Mouse (Mus musculus) WW6 (cell line): ENCODE results near the gene Adarb1.

ENCODE experiments used
- DNase-seq: peaks from one replicate; pipeline ENCODE4 v3.0.0-alpha.2; 2013; ENCODE audit warnings: low read depth, low spot score

The Adarb1 gene

DNA sequence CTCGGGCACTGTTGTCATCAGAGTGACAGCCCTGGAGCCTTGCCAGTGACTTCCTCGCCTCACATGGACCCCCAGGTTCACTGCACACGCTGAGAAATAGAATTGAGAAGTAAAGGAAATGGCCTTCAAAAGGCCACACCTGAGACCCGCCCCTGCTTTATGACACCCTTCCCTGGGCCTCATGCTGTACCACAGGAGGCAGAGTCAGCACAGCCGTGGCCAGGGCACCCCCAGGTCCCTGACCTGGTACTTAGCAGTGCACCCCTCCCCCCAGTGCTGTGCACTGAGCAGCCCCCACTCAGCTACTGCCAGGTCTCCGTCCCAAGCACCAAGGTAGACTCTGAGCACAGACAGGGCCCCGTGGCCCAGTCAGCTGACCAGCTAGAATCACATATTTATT is 148.9 kb downstream of the Adarb1 start:
- DNase-seq, result no peak

DNA sequence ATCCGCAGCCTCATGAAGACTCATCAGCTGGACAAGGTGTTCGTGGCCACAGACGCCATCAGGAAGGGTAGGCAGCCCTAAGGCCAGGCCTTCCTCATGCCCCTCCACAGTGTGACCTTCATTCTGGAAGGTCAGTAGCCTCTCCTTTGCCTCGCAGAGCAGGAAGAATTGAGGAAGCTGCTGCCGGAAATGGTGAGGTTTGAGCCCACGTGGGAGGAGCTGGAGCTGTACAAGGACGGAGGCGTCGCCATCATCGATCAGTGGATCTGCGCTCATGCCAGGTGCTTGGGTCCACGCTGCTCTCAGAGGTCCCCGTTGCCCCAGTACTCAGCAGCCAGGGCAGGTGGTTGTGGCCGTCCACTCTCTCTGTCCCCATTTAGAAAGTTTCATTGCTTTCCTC is 151.0 kb downstream of the Adarb1 start:
- DNase-seq, result no peak

DNA sequence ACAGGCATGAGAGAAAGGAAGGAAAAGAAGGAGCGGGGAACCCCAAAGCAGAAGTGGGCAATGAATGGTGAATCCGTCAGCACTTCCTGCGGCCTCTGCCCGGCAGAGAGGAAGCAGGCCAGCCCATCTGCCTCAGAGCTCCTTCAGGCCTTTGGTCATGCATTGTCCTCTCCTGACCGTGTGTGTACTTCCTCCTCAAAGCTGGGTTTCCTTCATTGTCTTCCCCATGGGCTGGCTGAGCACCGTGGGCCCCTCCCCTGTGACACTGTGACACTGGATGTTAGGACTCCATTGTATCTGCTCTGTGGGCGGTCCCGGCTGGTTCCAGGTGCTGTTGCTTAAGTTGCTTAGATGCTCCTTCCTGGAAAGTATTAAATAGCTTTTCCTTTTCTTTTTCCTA is 151.8 kb downstream of the Adarb1 start:
- DNase-seq, result no peak

DNA sequence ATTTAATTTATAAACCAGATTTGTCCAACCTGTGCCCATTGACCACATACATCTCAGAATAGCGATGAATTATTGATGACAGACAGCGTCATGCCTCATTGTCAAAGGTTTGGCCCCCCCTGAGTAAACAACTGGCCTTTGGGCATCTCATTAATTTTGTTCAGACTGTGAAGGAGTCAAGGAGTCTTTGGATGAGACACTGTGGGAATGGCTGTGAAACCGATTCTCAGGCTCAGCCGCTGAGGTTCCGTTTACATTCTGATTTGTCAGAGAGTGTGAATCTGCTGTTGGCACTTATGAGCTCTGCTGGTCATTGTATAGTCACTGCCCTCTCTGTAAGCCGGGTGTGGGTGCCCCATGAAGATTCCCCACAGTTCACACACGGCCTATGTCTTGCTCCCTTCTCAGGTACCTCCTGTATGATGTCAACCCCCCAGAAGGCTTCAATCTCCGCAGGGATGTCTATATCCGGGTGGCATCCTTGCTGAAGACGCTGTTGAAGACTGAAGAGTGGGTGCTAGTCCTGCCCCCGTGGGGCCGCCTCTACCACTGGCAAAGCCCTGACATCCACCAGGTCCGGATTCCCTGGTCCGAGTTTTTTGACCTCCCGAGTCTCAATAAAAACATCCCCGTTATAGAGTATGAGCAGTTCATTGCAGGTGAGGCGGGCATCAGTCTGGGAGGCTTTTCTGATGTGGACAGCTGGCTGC is 157.7 kb downstream of the Adarb1 start:
- DNase-seq, result no peak

DNA sequence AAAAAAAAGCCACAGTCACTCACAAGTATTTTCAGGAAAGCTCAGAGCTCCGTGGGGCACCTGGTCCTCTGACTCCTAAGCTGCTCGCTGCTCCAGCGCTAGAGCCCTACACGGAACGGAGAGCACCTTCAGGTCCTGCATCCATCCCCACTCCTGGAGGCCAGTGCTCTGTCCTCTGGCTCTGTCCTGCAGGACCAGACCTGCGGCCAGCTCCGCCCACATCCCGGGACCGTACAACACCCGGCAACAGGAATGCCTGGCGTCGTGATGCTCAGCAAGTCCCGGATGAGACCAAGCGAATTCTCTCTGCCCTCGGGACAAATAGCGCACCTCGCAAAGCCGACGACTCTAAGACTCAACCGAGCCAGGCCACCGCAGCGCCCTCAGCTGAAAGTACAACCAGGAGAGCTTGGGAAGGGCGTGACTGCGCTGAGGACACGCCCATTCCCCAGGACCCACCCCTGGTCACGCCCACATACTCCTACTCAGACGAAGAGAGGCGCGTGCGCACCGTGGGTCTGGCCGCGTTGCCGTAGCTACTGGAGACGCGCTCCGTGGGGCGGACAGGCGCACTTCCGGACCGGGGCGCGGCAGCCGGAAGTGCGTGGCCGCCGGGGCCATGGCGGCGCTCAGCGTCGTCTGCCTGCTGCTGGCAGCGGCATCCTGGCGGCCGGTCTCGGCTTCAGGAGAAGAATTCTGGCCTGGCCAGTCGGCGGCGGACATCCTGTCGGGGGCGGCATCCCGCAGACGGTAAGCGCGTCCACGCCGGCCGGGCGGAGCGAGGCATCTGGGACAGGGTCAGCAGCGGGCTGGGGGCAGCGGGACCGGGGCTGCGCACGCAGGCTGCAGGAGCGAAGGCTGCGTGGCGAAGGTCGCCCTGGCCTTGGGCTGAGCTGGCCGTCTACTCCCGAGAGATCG is 159.1 kb downstream of the Adarb1 start, which contains the start of gene Pofut2:
Gene Pofut2 (plus strand): TSS at position 515 of the 918 bp plus-strand sequence.
- DNase-seq, result peak; percentile 96

DNA sequence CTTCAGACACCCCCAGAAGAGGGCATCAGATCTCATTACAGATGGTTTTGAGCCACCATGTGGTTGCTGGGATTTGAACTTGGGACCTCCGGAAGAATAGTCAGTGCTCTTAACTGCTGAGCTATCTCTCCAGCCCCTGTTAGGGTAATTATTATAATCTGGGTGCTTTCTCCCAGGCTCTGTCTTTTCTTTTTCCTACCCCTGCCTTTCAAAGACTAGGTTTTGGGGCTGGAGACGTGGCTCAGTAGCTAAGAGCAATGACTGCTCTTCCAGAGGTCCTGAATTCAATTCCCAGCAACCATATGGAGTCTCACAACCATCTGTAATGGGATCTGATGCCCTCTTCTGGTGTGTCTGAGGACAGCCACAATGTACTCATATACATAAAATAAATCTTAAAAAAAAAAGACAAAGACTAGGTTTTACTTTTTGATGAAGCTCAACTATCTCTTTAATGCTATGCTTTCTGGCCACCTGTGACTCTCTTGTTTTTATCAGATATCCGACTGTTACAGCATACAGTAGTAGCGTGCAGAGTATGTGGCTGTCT is 160.0 kb downstream of the Adarb1 start:
- DNase-seq, result no peak

DNA sequence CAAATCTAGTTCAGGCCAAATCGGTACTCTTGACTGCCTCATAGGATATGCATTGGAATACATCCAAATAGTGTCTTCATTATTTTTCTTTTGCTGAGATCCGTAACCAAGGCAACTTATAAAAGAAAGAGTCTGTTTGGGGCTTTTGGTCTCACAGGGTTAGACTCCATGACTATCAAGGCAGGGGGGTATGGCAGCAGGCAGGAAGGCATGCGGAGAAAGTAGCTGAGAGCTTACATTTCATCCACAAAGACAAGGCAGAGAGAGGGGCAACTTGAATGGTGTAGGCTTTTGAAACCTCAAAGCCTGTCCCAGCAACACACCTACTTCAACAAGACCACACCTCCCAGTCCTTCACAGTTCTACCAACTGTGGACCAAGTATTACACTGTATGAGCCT is 162.4 kb downstream of the Adarb1 start:
- DNase-seq, result no peak

DNA sequence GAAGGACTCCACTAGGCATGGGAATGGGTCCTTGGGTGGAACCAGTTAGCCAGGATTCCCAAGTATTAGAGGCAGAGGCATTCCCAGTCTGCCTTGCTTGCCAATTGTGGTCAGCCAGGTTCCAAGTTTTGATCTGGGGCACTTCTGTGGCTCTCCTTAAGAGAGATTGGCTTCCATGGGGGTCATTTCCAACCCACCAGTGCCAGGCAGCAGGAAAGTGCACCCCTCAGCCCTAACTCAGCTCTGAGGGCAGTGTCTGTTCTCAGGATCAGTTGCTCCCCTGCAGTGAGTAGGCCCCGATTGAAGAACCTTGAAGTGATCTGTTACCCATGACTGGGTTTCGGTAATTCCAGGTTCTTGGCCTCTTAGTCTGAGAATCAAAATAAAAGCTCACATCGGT is 162.8 kb downstream of the Adarb1 start:
- DNase-seq, result no peak

DNA sequence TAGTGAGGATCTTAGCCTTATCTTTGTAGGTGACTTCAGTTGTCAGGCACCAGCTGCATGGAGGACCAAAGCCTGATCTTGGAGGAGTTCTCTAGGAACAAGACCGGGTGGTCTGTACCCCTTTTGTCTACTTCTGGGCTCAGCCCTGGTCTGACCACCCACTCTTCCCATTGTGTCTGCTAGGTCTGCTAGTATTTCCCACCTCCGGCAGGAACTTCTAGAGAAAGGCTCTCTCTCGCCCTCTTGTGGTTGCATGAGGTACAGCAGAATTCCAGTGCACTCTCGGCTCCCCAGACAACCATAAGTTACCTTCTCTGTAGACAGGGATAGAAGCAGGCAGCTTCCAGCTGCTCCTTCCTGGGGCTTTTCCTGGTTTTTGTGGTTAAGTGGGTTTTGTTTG is 165.3 kb downstream of the Adarb1 start:
- peak; percentile 69 for DNase-seq

DNA sequence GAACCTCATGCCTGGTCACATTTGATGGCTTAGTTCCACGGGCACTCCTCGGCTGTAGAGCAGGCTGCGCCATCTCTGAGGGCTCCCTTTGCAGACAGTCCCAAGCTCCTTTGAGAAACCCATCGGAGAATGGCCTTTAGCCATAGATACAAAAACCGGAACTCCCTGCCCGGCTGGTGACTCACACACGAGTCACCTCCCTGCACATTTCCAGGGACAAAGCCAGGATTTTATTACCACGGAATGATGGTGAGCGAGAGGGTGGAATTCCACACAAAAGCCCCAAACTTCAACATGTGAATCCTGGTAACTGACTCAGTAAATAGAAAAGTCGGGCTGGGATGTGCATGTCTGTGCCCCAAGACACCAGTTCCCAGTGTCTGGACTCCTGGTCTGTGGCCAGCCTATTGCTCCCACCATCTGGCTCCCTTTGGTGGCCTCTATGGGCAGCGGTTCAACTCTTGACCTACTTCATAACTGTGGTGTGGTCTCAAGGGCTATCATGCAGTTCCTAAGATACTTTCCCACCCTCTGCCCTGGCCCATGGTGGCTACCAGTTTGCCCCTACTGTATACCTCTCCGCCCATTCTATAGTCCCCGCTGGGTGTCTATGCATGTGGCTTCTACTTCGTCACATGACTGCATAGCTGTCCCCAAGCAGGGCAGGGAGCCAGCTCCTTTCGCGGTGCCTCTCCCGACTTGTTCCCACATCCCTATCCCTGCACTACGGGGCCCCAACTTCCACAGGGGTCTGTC is 166.1 kb downstream of the Adarb1 start:
- DNase-seq, result no peak

DNA sequence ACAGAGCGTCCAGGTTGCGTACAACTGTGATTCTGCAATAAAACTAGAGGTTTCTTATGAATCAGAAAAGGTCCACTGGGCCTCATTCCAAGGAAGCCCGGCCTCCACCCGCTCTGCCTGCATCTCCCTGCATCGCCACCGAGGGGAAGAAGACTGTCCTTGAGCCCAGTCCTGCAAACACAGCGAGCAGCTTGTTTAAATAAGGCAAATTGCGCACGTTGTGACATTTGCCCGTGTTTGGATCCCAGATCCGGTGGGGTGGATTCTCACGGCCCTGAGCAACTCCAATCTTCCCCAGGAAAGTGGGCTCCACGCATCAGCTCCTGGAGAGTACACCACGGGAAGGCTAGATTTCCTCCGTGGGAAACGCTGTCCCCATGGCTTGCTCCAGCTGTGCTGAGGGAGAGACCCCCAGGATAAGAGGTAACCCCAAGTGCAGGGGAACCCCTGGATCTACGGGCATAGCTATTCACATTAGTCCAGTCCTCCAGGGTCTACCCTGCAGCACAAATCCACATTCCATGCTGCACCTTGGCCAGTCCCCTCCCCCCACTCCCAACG is 166.8 kb downstream of the Adarb1 start:
- no peak for DNase-seq

DNA sequence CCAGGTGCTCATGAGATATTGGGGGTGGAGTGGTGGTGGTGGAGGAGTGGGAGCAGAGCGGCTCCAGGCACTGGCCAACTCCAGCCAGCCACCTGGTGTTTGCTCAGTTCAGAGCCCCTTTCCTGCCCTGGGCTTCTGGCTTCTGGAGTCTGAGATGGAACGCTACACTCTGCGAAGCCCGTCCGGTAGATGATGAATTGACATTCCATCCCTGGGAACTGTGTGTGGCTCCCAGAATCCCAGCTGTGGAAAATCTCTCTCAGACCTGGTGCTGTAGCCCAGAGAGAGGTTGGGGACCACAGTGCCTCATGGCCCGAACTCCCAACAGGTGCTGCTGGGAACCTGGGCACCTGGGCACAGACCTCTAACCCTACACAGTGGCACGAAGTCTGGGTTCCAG is 170.4 kb downstream of the Adarb1 start:
- no peak for DNase-seq

DNA sequence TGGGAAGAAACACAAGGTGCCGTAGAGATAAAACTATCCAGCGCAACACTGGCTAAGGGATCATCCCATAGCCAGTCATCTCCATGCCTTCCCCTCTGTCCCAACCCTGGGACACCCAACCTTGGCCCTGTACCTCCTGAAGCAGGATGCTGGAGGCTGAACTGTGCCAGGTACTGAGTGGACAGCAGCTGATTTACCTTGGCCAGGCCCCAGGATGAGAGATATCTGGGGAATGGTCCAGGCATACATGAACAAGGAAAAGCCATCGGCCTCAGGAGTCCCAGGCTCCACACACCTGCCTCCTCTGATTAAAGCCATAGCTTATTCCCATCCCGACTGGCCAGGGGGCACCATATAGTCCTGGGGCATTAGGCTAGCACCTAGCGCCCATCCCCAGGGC is 171.0 kb downstream of the Adarb1 start:
- DNase-seq, result no peak

DNA sequence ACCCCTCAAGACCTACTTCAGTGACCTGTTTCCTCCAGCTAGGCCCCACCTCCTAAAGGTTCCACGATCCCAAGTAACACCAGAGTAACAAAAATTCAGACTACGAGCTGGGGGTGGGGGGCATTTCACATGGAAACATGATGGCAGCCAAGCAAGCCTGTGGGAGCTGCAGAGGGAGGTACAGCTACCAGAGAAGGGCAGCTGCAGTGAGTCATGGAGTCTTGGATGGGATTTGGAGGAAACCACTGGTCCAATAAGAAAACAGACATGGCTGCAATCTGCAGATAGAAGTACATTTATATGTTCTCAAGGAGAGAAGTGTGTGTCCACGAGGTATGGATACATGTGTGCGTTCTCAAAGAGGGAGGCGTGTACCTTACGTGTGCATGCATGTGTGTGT is 173.3 kb downstream of the Adarb1 start:
- no peak for DNase-seq

DNA sequence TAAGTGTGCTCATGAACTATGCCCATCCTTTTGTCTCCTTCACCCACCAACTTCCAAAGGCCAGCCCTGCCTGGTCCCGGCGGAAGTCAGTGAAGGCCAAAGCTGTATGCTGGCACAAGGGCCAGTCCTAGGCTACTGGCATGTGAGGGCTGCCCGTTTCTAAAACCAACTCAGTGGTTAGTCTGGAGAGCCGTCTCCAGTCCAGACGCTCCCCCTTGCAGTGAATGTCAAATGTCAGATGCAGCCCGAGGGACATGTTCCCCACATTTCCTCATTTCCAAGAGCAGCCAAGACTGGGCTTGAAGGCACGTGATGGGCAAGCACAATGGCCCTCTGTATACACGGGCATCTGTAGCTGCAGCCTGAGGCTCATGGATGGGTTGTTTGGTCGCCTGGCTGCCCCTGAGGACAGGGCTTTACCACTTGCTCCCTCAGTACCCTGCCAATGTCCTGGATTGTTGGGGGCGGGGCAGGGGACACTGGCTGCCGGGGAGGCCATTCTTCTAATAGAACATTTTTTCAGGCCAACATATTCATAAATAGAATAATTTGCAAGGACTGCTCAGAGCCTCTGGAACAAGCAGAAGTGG is 174.4 kb downstream of the Adarb1 start:
- DNase-seq, result no peak

DNA sequence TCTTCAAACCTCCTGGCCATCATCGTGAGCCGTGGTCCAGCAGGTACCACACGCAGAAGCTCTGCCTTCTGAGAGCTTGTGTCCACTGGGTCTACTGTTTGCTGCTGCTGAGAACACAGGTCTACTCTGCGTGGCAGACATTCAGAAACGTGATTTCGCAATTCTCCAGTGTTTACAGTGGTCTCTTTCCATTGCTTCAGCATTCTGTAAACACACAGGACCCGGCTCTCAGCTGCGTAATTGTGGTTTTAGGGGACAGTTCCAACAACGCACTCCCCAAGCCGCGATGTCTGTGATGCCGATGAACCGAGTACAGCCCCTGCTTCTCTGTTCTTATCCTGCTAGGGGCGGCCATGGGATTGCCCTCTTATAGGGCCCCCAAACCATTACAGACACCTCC is 175.2 kb downstream of the Adarb1 start:
- DNase-seq, result no peak

DNA sequence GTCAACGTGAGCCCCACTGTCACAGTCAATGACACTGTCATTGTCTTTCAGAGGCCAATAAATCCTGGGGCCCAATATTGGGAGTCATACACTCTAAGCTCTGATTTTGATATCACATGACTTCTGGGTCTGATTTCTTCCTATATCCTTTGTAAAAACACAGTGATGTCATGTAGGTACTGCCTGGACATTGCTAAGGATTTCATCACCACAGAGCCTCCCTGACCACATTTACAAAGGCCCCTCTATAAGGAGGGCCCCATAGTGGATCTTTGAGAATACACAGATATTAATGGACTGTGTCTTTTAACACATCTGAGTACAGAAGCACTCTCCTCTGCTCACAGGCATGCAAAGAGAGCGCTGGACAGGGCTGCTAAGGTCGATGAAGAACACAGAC is 175.7 kb downstream of the Adarb1 start:
- DNase-seq, result no peak

DNA sequence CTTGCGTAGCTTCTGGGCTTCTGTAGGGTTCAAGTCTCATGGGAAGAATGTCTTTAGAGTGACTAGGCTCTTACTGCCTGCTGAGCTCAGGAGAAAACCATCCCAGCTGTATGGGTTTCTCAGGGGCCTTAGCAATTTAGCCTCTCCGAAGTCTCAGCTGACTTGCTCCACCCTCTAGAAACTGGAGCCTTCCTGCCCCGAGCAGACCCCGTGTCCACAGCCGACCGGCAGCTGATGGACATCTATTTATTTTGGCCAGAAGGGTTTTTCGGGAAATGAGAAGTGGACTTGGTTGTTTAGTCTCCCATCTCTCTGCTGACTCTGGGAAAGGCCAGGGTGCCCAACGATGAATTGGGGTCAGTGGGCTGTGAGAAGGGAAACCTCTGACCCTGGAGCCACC is 177.3 kb downstream of the Adarb1 start:
- no peak for DNase-seq
